Mouse (Mus musculus): ENCODE measurements at regions not wholly inside any gene's neighbourhood (a gene's known extent, or its start where the extent isn't known, plus 50 kb on each side); places are given as distances from the start of the nearest gene placed in this dataset.

DNA sequence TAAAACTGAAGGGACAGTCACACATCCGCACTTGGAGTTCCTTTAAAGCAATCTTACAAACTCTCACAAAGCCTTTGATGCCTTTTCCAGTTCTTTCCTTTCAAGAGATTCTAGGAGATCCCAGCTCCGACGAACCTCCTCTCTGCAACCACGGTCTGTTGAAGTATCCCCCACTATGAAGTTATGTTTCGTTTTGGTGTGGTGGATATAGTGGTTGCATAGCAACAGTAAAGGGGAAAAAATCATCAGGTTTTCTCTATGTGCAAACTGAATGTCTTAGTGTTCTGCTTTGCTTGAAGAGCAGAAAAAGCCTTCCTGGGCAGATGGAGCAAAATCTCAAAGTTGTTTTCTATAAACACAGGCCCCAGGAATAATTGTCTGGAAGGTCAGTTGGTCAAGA is 147.4 kb upstream of the Dlgap1 start:
- DNase-seq (ENCODE audit: low spot score in 2 of 2) = peak; percentile 21 to 22

GRCm38 (mm10) chr17:69821901-69822300 is 147.0 kb upstream of the Dlgap1 start:
- no peak for DNase-seq (ENCODE audit: low spot score in 2 of 2)

- no peak for DNase-seq (ENCODE audit: low spot score in 2 of 2)
Measured at GRCm38 (mm10) chr17:69822921-69823320, 146.0 kb upstream of the Dlgap1 start.

DNA sequence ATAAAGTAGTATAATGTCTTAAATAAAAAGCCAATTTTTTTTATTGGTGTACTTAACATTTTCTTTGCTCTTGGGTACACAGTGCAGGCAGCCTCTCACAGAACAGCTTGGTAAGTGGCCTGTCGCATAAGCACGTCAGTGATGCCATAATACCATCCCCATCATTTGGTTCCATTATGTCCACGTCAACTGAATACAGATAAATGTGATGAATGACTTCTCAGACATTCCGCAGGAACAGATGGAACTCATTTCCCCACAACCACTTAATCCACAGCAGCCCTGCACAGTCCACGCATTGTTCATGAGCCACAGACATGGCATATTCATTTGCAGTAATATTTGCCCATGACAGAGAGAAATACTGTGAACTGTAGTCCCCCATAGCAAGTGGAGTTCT is 127.6 kb upstream of the Dlgap1 start:
- DNase-seq (ENCODE audit: low spot score in 2 of 2) = no peak

DNA sequence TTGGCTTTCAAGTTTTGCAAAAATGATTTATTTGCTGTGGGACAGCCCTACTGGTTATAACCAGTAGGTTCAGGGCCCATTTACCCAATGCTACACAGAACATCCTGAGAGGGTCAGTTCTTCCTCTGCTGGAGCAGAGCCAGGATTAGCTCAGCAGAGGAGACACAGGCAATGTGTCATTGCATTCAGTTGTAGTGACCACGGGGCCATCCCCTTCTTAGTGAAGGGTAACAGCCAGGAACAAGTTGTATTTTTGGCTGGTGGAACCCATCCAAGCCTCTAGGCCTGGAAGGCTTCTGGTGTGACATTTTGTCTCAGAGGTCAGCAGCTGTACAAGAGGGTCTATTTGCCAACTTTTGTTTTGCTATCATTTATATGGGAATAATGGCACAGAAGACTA is 120.6 kb upstream of the Dlgap1 start:
- DNase-seq (ENCODE audit: low spot score in 2 of 2) = no peak

GRCm38 (mm10) chr17:69850075-69850474 is 118.8 kb upstream of the Dlgap1 start:
- DNase-seq (ENCODE audit: low spot score in 2 of 2) = no peak

DNA sequence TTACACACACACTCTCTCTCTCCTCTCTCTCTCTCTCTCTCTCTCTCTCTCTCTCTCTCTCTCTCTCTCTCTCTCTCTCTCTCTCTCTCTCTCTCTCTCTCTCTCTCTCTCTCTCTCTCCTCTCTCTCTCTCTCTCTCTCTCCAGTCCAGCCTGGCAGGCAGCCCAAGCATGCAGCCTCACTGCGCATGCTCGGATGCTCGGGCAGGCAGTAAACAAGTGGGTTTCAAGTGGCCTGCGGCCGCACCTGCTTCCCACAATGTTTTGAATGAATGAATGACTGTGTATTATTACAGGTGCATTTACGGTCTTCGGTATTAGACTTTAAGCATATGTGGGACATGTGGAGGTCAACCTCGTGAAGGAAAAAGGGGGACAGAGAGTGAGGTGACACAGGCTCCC is 88.9 kb upstream of the Dlgap1 start:
- DNase-seq (ENCODE audit: low spot score in 2 of 2) = peak in 1 of 2 experiments; percentile 21

DNA sequence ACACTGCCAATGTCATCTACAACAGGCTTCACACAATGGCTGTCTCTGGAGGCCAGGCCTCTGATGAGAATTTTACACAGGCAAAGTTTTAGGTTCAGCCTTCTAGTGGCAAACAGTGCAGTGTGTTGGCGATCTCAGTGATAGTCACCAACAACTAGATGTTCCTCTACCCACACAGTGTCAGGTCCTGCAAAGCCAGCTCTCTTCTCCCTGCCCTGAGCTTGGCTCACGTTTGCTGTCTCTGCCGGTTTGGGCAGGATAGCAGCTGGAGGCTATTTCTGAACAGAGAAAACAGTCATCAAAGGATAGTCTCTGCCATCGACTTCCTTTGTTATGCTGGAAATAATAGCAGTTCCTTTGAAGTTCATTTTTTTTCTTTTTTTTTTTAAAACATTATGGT is 74.9 kb upstream of the Dlgap1 start:
- no peak for DNase-seq (ENCODE audit: low spot score in 2 of 2)
